8 mouse cellular contexts compared by ENCODE assay signal in genomic region chr1:61055176-61055575, GRCm38 (mm10).
DNase-seq lines count a peak whose midpoint lies in the region; ATAC-seq and TF ChIP-seq lines count a peak whose summit lies in the region.

No protein-coding gene starts in this region.

- H3K4me2 ChIP-seq in midbrain, embryonic 15.5 days: peak overlapping the region; percentile 32
- H3K4me2 ChIP-seq in stomach, postnatal 0 days (replicated peaks; ENCODE audit: low read depth): peak overlapping the region; percentile 38; the same call in 1 of the 2 replicates

- H3K36me3 ChIP-seq in heart, adult 2 months (ENCODE audit: control insufficient read depth, insufficient read depth, low read length): no peaks in the 10 kb centered on the region
- H3K36me3 ChIP-seq in midbrain, embryonic 15.5 days (replicated peaks): no peaks in the 10 kb centered on the region
- no peaks in the 10 kb centered on the region for H3K36me3 ChIP-seq in stomach, postnatal 0 days (ENCODE audit: control insufficient read depth, insufficient read depth, low read length)

- no peak overlapping the region; the same call in 1 of the 2 replicates for H3K4me3 ChIP-seq in heart, adult 2 months
- H3K4me3 ChIP-seq in midbrain, embryonic 15.5 days: 0 out of 2 replicates have a peak overlapping the region, but pooled peaks have one; percentile 5
- H3K4me3 ChIP-seq in stomach, postnatal 0 days (ENCODE audit: low read depth, low read length): no peak overlapping the region

- H3K27me3 ChIP-seq in heart, adult 2 months (ENCODE audit: control insufficient read depth, insufficient read depth, low read length): no peaks in the 10 kb centered on the region
- no peaks in the 10 kb centered on the region for H3K27me3 ChIP-seq in midbrain, embryonic 15.5 days (replicated peaks)
- no peaks in the 10 kb centered on the region for H3K27me3 ChIP-seq in stomach, postnatal 0 days (ENCODE audit: control insufficient read depth, insufficient read depth, low read length)

- WGBS in heart, adult 2 months: 5% methylated on average over 8 of the region's 8 CpGs
- WGBS in midbrain, embryonic 15.5 days: 7% methylated on average over 8 of the region's 8 CpGs
- WGBS in stomach, postnatal 0 days: 6% methylated on average over 8 of the region's 8 CpGs

- 0 out of 2 replicates have a peak, but pooled peaks have one; percentile 46 for TF ChIP-seq EP300 in heart, adult 2 months (IDR thresholded peaks at IDR 0.05; ENCODE audit: insufficient read depth, low read depth, low read length)
- no peak for TF ChIP-seq EP300 in stomach, postnatal 0 days (optimal IDR thresholded peaks at IDR 0.05)

- no peaks in the 10 kb centered on the region for H3K9me3 ChIP-seq in midbrain, embryonic 15.5 days
- H3K9me3 ChIP-seq in stomach, postnatal 0 days (ENCODE audit: control insufficient read depth, low read length): no peaks in the 10 kb centered on the region

- TF ChIP-seq POLR2A in heart, adult 2 months (IDR thresholded peaks at IDR 0.05; ENCODE audit: insufficient read depth, low read depth, low read length): no peak

- H3K79me2 ChIP-seq in heart, adult 2 months (replicated peaks; ENCODE audit: control insufficient read depth, insufficient read depth, low read length): no peaks in the 10 kb centered on the region

- intact Hi-C loops in heart, adult 2 months (cut with DNase I): loop anchor here (10.0 kb wide), 1 partner anchor 1910 kb away; no protein-coding TSS in a partner anchor
- intact Hi-C loops in left cerebral cortex, postnatal 25 days (cut with DNase I): no loop called here

- DNase-seq in heart, adult 2 months: peak; percentile 29 to 51
- DNase-seq in heart, adult 11 months: no peak
- DNase-seq in cerebellum, postnatal 25 days: peak; percentile 49 to 68
- peak; percentile 4 to 7 for DNase-seq in gastrocnemius, adult 8-10 months (ENCODE audit: low spot score in 2 of 2)
- DNase-seq in kidney, adult 11 months: peak; percentile 6
- DNase-seq in left cerebral cortex, postnatal 25 days (ENCODE audit: low spot score in 2 of 2): peak; percentile 57
- peak; percentile 68 for DNase-seq in stomach, postnatal 0 days (ENCODE audit: low spot score)

- H3K4me1 ChIP-seq in heart, adult 2 months (ENCODE audit: control insufficient read depth, insufficient read depth, low read length): no peaks in the 10 kb centered on the region
- no peaks in the 10 kb centered on the region for H3K4me1 ChIP-seq in midbrain, embryonic 15.5 days
- no peaks in the 10 kb centered on the region for H3K4me1 ChIP-seq in stomach, postnatal 0 days (replicated peaks; ENCODE audit: control insufficient read depth, insufficient read depth)

- ATAC-seq in midbrain, embryonic 15.5 days (replicated peaks): no peak
- ATAC-seq in stomach, postnatal 0 days (ENCODE audit: low FRiP score, low TSS enrichment): no peak

- no peak overlapping the region for H3K27ac ChIP-seq in heart, adult 2 months
- H3K27ac ChIP-seq in midbrain, embryonic 15.5 days: no peak overlapping the region
- no peak overlapping the region for H3K27ac ChIP-seq in stomach, postnatal 0 days (replicated peaks)

- no peak overlapping the region for H3K9ac ChIP-seq in heart, adult 2 months (ENCODE audit: low read depth, low read length)
- H3K9ac ChIP-seq in midbrain, embryonic 15.5 days: no peak overlapping the region
- no peak overlapping the region for H3K9ac ChIP-seq in stomach, postnatal 0 days (ENCODE audit: low read length)

- peak; percentile 77 for TF ChIP-seq CTCF in heart, adult 2 months (IDR thresholded peaks at IDR 0.05)
- peak; percentile 91 for TF ChIP-seq CTCF in stomach, postnatal 0 days (IDR thresholded peaks at IDR 0.05; ENCODE audit: low read depth)
